Mouse (Mus musculus): Measurements from ENCODE around the gene Naa80.
"Not testable (repeated sequence)": the region's sequence is repeated elsewhere in the genome, so short reads cannot be mapped to it uniquely, and the experiment has no call there.

Naa80 gene

DNA sequence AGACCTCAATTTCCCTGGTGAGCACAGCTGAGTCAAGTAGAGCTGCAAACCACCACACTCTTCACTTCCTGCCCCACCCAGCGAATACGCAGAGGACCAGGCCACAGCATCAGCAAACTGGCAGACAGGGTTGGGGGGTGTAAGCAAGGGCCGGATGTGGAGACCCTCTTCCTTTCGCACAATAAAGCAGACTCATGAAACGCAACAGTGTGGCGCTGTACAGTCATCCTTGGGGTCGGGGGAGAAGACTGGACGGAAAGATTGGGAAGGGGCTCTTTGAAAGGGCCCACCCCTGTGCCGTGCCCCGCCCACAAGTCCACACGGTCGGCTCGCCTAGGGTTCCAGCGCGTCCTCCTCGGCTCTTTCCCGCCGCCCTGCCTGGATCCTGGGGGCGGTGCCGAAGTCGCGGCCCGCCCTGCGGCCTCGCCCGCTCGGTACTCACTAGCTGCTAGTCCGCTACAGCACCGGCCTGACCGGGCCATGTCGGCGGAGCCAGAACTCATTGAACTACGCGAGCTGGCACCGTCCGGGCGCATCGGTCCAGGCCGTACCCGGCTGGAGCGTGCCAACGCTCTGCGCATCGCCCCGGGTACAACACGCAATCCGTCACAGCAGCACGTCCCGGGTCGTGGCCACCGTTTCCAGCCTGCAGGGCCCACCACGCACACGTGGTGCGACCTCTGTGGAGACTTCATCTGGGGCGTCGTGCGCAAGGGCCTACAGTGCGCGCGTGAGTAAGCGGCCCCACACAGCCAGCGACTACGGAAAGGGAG lies 27.4 kb upstream of the Naa80 start, which contains the start of gene Rassf1:
Rassf1 (plus strand) TSS at position 439 of the 773 bp plus-strand sequence.
- DNase-seq (ENCODE audit: low spot score), result peak; percentile 73

DNA sequence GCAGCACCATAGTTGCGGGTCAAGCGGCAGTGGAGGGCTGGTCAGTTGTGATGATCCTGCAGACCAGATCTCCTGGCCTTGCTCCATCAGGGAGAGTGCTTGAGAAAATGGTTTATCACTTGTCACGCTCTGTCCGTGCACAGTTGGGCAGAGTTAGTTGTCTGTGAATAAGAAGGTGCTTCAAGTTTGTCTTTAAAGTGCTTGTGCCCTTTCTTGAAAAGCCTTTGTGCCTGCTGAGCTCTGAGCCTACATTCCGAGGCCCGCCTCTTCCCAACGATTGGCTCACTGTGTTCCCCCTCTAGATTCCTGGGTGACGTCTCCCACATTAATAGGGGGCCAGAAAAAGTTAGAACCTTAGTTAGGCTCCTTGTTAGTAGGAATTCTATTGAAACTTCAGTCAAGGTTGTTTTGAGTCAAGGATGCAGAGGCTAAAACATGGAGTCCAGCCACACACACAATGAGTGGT lies 26.8 kb upstream of the Naa80 start:
- no peak for DNase-seq (ENCODE audit: low spot score)

- no peak for DNase-seq (ENCODE audit: low spot score)
Measured at GRCm38 (mm10) chr9:107552690-107553393, 25.8 kb upstream of the Naa80 start.

DNA sequence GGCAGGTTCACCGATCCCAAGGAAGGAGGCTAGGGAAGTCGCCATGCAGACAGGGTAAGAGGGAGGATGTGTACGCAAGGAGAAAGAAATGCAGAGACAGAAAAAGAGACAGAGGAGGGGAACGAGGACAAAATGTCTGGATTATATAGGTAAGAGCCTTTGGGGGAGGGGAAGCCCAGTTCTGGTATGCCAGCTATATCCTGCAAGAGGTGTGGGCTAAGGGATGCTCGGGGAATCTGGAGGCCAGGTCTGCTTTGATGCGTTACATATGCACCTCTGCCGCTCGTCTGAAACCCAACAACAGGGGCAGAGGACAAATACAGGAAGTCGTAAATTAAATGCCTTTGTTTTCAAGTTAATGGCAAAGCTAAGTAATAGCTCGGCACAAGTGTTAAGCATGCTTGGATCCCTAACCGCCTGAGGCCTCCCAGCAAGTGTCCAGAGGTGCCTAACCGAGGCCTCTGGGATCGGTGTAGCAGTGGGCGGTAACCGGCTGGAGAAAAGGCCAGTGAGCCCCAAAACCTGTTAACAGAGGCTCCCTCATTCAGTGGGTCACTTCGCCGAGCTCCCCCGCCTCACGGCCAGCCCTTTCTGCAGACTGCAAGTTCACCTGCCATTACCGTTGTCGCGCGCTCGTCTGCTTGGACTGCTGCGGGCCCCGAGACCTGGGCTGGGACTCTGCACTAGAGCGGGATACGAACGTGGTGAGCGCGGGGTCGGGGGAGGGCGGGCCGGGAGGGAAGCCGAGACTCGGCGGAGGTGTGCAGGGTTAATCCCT lies 25.0 kb upstream of the Naa80 start:
- DNase-seq (ENCODE audit: low spot score), result no peak

DNA sequence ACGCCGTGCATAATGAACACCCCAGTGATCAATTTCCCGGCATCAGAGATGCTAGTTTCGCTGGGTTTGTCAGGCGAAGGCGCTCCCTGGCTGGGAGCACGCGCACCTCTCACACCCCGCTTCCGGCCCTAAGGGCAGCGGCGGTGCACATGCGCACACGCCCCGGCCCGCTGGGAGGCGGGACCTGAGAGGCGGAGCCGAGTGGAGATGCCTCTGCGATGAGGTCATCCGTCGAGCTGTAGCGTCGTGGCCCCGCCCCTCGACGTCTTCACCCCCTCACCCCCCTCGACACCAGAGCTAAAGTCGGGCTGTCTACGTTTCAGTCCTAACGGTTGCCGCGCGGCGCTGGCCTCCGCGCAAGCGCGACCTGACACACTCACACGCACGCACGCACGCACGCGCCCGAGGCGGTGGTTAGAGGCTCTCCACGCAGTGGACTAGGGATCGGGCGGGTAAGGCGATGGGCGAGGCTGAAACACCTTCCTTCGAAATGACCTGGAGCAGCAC lies 24.3 kb upstream of the Naa80 start:
- DNase-seq (ENCODE audit: low spot score), result peak; percentile 94

DNA sequence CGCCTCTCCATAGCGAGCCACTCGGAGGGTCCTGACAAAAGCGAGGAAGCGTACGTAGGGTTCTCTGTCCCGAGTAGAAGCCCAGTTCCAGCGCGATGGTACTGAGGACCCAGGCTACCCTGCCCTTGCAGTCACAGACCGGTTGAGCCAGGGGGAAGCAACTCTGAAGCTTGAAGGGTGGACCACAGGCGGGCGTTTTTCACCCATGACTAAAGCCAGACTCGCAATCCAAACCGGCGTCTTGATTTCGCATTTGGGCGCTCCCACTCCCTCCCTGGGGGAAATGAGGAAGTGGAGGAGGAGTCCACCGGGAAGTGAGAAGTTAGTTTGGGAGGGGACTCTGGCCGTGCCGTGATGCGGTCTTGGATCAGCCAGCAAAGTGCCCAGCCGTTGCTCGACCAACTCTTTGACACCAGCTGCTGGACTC lies 23.6 kb upstream of the Naa80 start:
- peak; percentile 70 for DNase-seq (ENCODE audit: low spot score)

GRCm38 (mm10) chr9:107555701-107556100 lies 23.0 kb upstream of the Naa80 start:
- DNase-seq (ENCODE audit: low spot score), result no peak

- no peak for DNase-seq (ENCODE audit: low spot score)
Measured at GRCm38 (mm10) chr9:107556346-107556745, 22.3 kb upstream of the Naa80 start.

DNA sequence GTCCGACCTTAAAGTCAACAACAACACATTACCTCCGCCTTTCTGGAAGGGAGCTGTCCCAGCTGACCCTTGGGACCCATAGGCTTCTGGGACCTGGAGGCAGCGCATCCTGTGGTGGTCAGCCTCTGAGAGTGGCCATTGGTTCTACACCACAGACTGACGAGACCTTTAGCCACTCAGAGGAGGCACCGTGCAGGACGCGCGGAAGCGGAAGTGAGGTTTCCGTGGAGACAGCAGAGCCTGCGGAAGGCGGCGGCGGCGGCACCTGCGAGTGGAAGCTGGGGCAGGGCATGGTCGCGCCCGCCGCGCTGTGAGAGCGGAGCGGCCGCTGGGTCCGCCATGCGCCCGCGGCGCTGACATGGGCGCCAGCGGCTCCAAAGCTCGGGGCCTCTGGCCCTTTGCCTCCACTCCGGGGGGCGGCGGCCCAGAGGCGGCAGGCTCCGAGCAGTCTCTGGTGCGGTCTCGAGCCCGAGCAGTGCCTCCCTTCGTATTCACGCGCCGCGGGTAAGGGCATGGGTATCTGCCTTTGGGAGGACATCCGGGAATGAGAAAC lies 15.6 kb upstream of the Naa80 start, which contains the start of gene Tusc2:
Tusc2 (plus strand) TSS at position 227 of the 553 bp plus-strand sequence.
- DNase-seq (ENCODE audit: low spot score), result peak; percentile 95

DNA sequence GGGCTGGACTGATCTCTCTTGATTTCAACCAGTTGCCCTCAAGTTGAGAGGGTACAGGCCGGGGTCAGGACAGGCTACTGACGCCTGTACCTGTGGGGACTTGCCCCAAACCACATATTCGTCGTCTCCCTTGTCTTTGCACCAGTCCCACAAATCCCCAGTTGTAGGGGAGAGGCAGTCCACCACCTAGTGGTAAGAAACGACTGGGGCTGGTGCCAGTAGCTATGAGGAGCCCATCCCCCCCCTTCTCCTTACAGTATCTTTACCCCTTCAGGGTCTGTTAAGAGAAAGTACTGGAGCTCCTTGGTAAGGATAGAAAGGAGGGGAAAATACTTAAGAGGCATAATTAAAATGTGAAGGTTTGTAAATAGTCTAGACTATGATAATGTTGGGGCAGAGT lies 13.1 kb upstream of the Naa80 start:
- DNase-seq (ENCODE audit: low spot score), result not testable (repeated sequence)

- DNase-seq (ENCODE audit: low spot score), result peak; percentile 90
Measured at GRCm38 (mm10) chr9:107566041-107566709, 12.5 kb upstream of the Naa80 start.

DNA sequence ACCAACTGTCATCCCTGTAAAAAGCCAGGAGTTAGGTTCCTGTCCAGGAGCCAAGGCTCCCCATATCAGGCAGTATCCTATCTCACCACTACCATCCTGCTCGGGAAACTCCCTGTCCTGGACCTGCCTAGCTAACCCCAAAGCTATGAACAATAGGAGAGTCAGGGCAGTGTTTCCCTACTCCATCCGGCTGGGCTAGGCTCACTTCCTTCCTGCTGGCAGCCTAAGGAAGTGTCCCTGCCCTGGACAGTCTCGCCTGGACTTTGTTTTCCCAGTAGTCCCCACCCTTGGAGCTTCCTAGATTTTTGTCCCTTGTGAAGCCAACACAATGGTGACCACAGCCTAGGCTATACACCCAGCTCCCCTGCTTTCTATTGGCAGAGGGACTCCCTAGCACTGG lies 11.8 kb upstream of the Naa80 start:
- DNase-seq (ENCODE audit: low spot score), result no peak

DNA sequence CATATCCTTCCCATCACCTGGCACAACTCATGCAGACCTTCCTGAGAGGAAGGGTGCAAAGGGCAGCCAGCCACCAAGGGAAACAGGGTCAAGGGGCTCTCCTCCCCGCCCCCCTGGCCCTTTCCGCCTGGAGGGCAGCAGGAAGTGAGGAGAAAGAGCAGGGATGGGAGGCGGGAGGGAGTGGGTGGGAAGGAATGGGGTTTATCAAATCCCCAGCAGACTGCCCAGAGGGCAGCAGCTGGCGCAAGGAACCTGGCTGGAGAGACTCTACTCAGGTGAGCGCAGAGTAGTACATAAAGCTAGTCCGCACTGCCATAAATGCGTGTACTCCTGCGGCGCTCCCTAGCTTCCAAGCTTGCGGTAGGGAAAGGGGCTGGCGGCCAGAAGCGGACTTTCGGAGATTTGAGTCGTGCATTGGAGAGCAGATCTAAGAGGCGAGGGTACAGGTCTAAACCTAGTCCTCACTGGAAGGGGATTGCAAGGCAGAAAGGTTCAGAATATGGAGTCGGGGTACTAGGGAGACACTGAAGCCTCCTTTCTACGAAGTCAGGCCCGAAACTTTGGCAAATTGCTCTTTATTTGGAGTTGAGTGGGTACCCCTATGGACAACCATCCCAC lies 10.9 kb upstream of the Naa80 start, which contains the start of gene Hyal2:
Hyal2 (plus strand) TSS at position 244 of the 618 bp plus-strand sequence.
- no peak for DNase-seq (ENCODE audit: low spot score)

DNA sequence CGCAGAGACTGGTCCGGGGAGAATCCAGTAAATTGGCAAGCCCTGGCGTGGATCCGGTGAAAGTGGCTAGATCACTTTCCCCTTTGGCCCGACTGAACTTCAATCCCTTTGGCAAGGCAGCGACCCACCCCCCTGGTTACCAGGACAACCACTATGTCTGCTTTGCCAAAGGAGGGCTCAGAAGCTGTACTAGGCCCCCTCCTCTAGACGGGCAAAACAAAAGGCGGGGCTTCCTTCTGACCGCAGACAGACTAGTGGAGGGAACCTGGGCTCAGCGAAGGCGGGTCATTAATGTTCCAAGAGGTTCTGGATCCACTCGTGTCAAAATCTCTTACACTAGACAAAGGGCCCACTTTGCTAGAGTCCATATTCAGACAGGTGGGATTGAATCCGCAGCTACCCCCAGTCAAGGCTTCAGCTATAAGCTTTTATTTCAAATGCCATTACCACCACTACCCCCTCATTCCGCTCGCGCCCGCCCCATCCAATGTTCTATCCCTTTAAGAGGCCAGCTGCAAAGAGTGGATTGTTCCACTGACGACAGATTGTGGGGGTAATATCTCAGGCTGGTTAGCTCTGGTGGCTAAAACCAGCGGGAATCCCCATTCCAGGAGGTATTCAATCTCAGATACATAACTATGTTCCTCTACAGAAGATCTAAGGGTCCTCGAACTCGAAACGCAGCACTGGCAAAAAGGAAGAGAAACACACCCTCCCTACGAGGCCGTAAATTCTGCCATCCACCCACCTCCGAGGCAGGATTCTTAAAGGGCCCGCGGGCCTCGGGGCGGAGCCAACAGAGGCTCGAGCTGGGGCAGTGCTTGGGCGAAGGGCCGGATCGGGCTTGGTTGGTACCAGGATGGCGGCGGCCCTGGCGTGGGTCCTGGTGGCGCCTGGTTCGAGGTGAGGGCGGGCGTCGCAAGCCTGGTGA lies 10.1 kb upstream of the Naa80 start:
- peak; percentile 89 for DNase-seq (ENCODE audit: low spot score)

DNA sequence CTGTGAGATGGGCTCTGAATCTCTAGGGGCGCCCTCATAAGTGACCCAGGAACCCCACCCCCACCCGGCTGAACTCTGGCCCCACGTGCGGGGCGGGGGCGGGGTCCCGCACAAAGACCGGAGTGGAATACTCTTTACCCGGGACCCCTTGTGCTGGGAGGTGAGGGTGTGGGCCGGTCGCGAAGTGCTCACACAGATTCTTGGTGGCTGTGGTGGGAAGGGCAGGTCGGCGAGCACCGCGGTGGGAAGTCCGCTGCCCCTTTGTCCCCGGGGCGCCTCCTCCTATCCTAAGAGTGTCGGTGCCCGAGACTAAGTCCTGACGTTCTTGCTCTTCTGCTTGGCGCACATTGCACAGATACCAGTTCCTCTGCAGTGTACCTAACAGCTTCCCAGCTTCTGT lies 9.4 kb upstream of the Naa80 start:
- no peak for DNase-seq (ENCODE audit: low spot score)

DNA sequence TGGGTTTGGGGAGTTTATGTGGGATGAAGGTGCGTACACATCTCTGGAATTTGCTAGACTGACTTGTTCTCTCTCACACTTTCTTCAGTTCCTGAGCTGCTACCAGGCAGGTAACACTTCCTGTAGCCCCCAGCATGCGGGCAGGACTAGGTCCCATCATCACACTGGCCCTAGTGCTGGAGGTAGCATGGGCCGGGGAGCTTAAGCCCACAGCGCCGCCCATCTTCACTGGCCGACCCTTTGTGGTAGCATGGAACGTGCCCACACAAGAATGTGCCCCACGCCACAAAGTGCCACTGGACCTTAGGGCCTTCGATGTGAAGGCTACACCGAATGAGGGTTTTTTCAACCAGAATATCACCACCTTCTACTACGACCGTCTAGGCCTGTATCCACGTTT lies 8.7 kb upstream of the Naa80 start:
- no peak for DNase-seq (ENCODE audit: low spot score)

GRCm38 (mm10) chr9:107570845-107571244 lies 7.8 kb upstream of the Naa80 start:
- no peak for DNase-seq (ENCODE audit: low spot score)

GRCm38 (mm10) chr9:107571534-107572326 lies 7.0 kb upstream of the Naa80 start:
- no peak for DNase-seq (ENCODE audit: low spot score)

GRCm38 (mm10) chr9:107572327-107572662 lies 6.4 kb upstream of the Naa80 start:
- no peak for DNase-seq (ENCODE audit: low spot score)
